Mouse (Mus musculus) E14TG2a.4 (cell line): ENCODE data around the gene Ldhb.
"Not testable (repeated sequence)": the region's sequence is repeated elsewhere in the genome, so short reads cannot be mapped to it uniquely, and the experiment has no call there.

Experiments used
- H3K27me3 ChIP-seq: 2 replicates; pipeline ENCODE4 v1.6.1; 2014; ENCODE audit warnings: low read length, control low read depth; ENCODE audit not compliant: insufficient read depth
- H3K36me3 ChIP-seq: 2 replicates; pipeline ENCODE4 v1.6.1; 2014; ENCODE audit warnings: low read length, control low read depth; ENCODE audit not compliant: insufficient read depth
- H3K4me1 ChIP-seq: replicated peaks from 2 replicates; pipeline ENCODE4 v1.6.1; 2014; ENCODE audit warnings: low read depth, low read length, control low read depth
- H3K4me3 ChIP-seq: replicated peaks from 2 replicates; pipeline ENCODE4 v1.5.1; 2014; ENCODE audit warnings: mild to moderate bottlenecking, low read length
- H3K9me3 ChIP-seq: 2 replicates; pipeline ENCODE4 v1.6.1; 2014; ENCODE audit warnings: low read length, control low read depth
- CTCF ChIP-seq: conservative IDR thresholded peaks from 2 replicates; pipeline ENCODE4 v1.5.1; 2014; ENCODE audit warnings: low read length
- NANOG ChIP-seq: IDR thresholded peaks from 2 replicates; pipeline ENCODE4 v1.6.1; 2014; ENCODE audit warnings: borderline replicate concordance, low read length, mixed read lengths
- POU5F1 ChIP-seq: IDR thresholded peaks from 2 replicates; pipeline ENCODE4 v1.6.1; 2014; ENCODE audit warnings: low read length, borderline replicate concordance

Gene Ldhb

GRCm38 (mm10) chr6:142524635-142525308 lies 17.0 kb upstream of the Ldhb start:
- Histone ChIP-seq H3K27me3 (no peaks in the 10 kb centered on the region), H3K36me3 (no peaks in the 10 kb centered on the region), H3K4me1 (no peaks in the 10 kb centered on the region), H3K9me3 (no peaks in the 10 kb centered on the region), H3K4me3 (no peak overlapping the region)
- TF ChIP-seq NANOG = no peak
- peak; percentile 42 for TF ChIP-seq CTCF

- Histone ChIP-seq H3K4me3 (no peak overlapping the region), H3K36me3 (no peaks in the 10 kb centered on the region)
- TF ChIP-seq POU5F1 (no peak), NANOG (no peak), CTCF (no peak)
Measured at GRCm38 (mm10) chr6:142521591-142522110, 13.9 kb upstream of the Ldhb start.

GRCm38 (mm10) chr6:142519110-142519509 lies 11.4 kb upstream of the Ldhb start:
- Histone ChIP-seq H3K27me3 (no peaks in the 10 kb centered on the region), H3K4me1 (peaks cover 7% of the 10 kb centered on the region), H3K4me3 (no peak overlapping the region), H3K9me3 (no peaks in the 10 kb centered on the region), H3K36me3 (no peaks in the 10 kb centered on the region)
- no peak for TF ChIP-seq POU5F1
- TF ChIP-seq CTCF = peak; percentile 71

More at GRCm38 (mm10) chr6:142521591-142522110, 13.9 kb upstream of the Ldhb start:
- H3K9me3 ChIP-seq = no peaks in the 10 kb centered on the region
- H3K27me3 ChIP-seq = no peaks in the 10 kb centered on the region
- H3K4me1 ChIP-seq = no peaks in the 10 kb centered on the region

GRCm38 (mm10) chr6:142515379-142515778 lies 7.6 kb upstream of the Ldhb start:
- peaks cover 37% of the 10 kb centered on the region for H3K4me1 ChIP-seq
- H3K4me3 ChIP-seq, H3K9me3 ChIP-seq, H3K27me3 ChIP-seq, H3K36me3 ChIP-seq: not testable (repeated sequence)

GRCm38 (mm10) chr6:142514912-142515311 lies 7.2 kb upstream of the Ldhb start:
- TF ChIP-seq CTCF (no peak; the same call in 1 of the 2 replicates), NANOG (no peak), POU5F1 (no peak)

GRCm38 (mm10) chr6:142512902-142513301 lies 5.1 kb upstream of the Ldhb start:
- Histone ChIP-seq H3K4me1 (peaks cover 61% of the 10 kb centered on the region), H3K36me3 (no peaks in the 10 kb centered on the region), H3K27me3 (no peaks in the 10 kb centered on the region)

More at GRCm38 (mm10) chr6:142514912-142515311, 7.2 kb upstream of the Ldhb start:
- H3K9me3 ChIP-seq = no peaks in the 10 kb centered on the region
- H3K4me3 ChIP-seq = no peak overlapping the region
- peaks cover 42% of the 10 kb centered on the region for H3K4me1 ChIP-seq
- H3K27me3 ChIP-seq = no peaks in the 10 kb centered on the region
- no peaks in the 10 kb centered on the region for H3K36me3 ChIP-seq

GRCm38 (mm10) chr6:142511516-142512135 lies 3.9 kb upstream of the Ldhb start:
- TF ChIP-seq POU5F1 (no peak), NANOG (no peak), CTCF (no peak)
- Histone ChIP-seq H3K9me3 (no peaks in the 10 kb centered on the region), H3K4me1 (peaks cover 62% of the 10 kb centered on the region), H3K36me3 (no peaks in the 10 kb centered on the region), H3K27me3 (no peaks in the 10 kb centered on the region), H3K4me3 (peak overlapping the region; percentile 33)

More at GRCm38 (mm10) chr6:142512902-142513301, 5.1 kb upstream of the Ldhb start:
- H3K4me3 ChIP-seq = no peak overlapping the region
- TF ChIP-seq POU5F1 (no peak), CTCF (no peak), NANOG (no peak)
- H3K9me3 ChIP-seq = no peaks in the 10 kb centered on the region

GRCm38 (mm10) chr6:142508663-142509062 lies 906 bp upstream of the Ldhb start:
- peaks cover 85% of the 10 kb centered on the region for H3K4me1 ChIP-seq
- no peaks in the 10 kb centered on the region for H3K27me3 ChIP-seq
- peaks cover 27% of the 10 kb centered on the region for H3K36me3 ChIP-seq
- H3K4me3 ChIP-seq = peak overlapping the region; percentile 83
- H3K9me3 ChIP-seq = no peaks in the 10 kb centered on the region
- TF ChIP-seq NANOG (no peak), POU5F1 (no peak), CTCF (no peak)
